Mouse (Mus musculus): ENCODE measurements around the gene Myo3b. TPM values are rescaled to one million over a fixed set of nuclear protein-coding genes. Genes with fewer than 3 reads are reported as not detected.

Gene Myo3b
- polyA plus RNA-seq, 1 experiment from 2014 or later = 0.43 TPM

DNA sequence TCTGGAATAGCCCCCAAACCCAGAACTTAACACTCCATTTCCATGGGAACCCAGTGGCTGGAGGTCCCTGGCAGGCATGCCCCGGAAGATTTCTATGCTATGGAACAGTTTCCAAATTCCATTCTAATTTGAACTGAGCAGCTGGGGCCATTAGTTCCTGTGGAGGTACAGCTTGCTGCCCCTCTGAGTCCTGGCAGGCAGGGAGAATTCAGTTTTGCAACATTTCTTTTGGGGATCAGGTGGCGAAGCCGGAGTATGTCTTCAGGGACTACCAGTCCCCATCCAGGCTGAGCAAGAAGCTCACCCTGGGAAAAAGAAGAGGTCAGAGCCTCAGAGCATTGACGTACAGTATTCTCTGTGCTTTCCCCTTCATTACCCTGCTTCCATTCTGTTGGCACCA lies 94.4 kb downstream of the Myo3b start:
- no peaks in the 10 kb centered on the region for H3K36me3 ChIP-seq (ENCODE audit: control insufficient read depth, insufficient read depth, low read length)
- no peak for ATAC-seq (ENCODE audit: low FRiP score, low TSS enrichment)
- H3K9me3 ChIP-seq (ENCODE audit: control insufficient read depth, low read length) = no peaks in the 10 kb centered on the region
- no peak overlapping the region for H3K4me3 ChIP-seq (replicated peaks; ENCODE audit: low read depth, low read length)
- H3K27me3 ChIP-seq (ENCODE audit: control insufficient read depth, insufficient read depth, low read length) = no peaks in the 10 kb centered on the region
- 71% methylated on average over 4 of the region's 4 CpGs for WGBS
- H3K27ac ChIP-seq (replicated peaks; ENCODE audit: low read depth, low read length) = no peak overlapping the region
- 0 out of 2 replicates have a peak, but pooled peaks cover 3% of the 10 kb centered on the region for H3K4me1 ChIP-seq (ENCODE audit: control insufficient read depth, insufficient read depth, low read length)
- DNase-seq = no peak
- no peak overlapping the region for H3K9ac ChIP-seq (replicated peaks; ENCODE audit: low read length)
- no peak overlapping the region for H3K4me2 ChIP-seq (ENCODE audit: low read length)

DNA sequence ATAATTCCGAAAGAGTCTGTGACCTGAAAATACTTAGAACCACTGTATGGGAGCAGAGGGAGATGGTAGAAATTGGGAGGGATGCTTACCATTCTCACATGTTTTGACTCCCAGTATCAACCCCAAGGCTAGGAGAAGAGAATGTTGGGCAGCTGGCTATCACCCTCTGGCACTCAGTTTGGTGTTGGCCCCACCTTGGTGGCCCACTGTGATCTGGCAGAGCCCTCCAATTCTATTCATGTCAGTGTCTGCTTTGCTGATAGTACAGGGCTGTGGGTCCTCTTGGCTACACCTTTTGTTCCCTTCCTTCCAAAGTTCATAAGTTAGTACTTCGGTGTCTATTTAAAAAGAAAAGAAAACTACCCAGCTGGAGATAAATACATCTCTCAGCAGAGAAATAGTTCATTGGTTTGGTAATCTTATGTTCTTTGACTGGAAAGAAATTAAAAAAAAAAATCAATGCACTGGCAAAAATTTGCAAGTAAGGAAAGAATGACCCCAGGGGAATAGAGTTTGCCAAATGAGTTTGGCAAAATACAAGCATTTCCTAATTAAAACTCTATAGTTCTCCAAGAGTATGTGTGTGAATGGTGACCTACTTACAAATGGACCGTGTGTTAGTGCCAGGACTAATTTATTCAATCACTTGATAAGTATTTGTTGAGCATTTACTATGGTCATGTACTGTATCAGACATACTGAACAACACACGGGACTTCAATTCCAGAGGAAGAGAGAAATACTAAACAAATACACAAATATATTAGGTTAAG lies 98.5 kb downstream of the Myo3b start:
- H3K4me2 ChIP-seq (ENCODE audit: low read length) = no peak overlapping the region
- no peaks in the 10 kb centered on the region for H3K9me3 ChIP-seq (ENCODE audit: control insufficient read depth, low read length)
- H3K4me1 ChIP-seq (ENCODE audit: control insufficient read depth, insufficient read depth, low read length) = no peaks in the 10 kb centered on the region
- H3K9ac ChIP-seq (replicated peaks; ENCODE audit: low read length) = no peak overlapping the region
- no peaks in the 10 kb centered on the region for H3K36me3 ChIP-seq (ENCODE audit: control insufficient read depth, insufficient read depth, low read length)
- H3K27me3 ChIP-seq (ENCODE audit: control insufficient read depth, insufficient read depth, low read length) = no peaks in the 10 kb centered on the region
- H3K27ac ChIP-seq (replicated peaks; ENCODE audit: low read depth, low read length) = no peak overlapping the region
- H3K4me3 ChIP-seq (replicated peaks; ENCODE audit: low read depth, low read length) = no peak overlapping the region
- 92% methylated on average over 4 of the region's 4 CpGs for WGBS
- ATAC-seq (ENCODE audit: low FRiP score, low TSS enrichment) = no peak
- DNase-seq = no peak

DNA sequence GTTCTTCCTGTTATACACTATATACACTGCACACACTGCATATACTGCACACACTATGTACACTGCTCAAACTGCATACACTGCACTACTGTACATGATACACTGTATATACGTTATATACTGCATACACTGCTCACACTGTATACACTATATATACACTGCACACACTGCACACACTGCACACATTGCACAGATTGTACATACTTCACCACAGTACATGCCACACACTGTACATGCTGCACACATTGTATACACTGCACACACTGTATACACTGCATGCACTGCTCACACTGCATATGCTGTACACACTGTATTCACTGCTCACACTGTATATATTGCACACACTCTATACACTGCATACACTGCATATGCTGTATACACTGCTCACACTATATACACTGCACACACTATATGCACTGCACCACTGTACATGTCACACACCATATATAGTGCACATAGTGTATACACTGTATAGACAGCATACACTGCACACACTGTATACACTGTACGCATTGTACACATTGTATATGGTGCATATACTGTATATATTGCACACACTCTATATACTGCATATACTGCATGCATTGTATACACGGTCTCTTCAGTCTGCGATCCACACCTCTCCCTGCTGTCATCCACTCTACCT lies 104.7 kb downstream of the Myo3b start:
- WGBS = 93% methylated on average over 4 of the region's 4 CpGs
- Histone ChIP-seq H3K9ac (replicated peaks; ENCODE audit: low read length) (no peak overlapping the region), H3K27me3 (ENCODE audit: control insufficient read depth, insufficient read depth, low read length) (no peaks in the 10 kb centered on the region), H3K9me3 (ENCODE audit: control insufficient read depth, low read length) (no peaks in the 10 kb centered on the region), H3K27ac (replicated peaks; ENCODE audit: low read depth, low read length) (no peak overlapping the region), H3K36me3 (ENCODE audit: control insufficient read depth, insufficient read depth, low read length) (no peaks in the 10 kb centered on the region), H3K4me2 (ENCODE audit: low read length) (no peak overlapping the region), H3K4me1 (ENCODE audit: control insufficient read depth, insufficient read depth, low read length) (no peaks in the 10 kb centered on the region), H3K4me3 (replicated peaks; ENCODE audit: low read depth, low read length) (no peak overlapping the region)
- no peak for DNase-seq
- ATAC-seq (ENCODE audit: low FRiP score, low TSS enrichment) = no peak

DNA sequence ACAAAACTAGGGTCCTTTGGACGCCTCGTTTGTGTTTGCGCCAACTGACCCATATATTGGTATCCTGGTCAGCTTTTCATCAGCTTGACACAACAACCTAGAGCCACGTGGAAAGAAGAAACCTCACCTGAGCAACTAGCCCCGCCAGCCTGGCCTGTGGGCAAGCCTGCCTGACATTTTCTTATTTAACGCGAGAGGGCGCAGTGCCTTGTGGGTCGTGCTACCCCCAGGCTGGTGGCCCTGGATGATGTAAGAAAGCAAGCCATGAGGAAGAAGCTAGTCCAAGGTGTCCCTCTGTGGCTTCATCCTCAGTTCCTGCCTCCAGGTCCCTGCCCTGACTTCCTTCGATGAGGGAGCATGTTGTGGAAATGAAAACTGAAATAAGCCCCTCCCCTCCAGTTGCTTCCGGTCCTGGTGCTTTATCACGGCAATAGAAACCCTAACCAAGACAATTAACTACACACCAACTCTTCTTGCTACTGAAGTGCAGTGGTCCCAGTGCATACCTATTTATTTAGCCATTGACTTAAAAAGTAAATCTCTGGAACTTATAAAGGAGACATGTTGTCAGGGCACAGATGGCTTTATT lies 108.2 kb downstream of the Myo3b start:
- H3K36me3 ChIP-seq (ENCODE audit: control insufficient read depth, insufficient read depth, low read length) = no peaks in the 10 kb centered on the region
- H3K4me2 ChIP-seq (ENCODE audit: low read length) = no peak overlapping the region
- no peaks in the 10 kb centered on the region for H3K4me1 ChIP-seq (ENCODE audit: control insufficient read depth, insufficient read depth, low read length)
- no peak for ATAC-seq (ENCODE audit: low FRiP score, low TSS enrichment)
- no peaks in the 10 kb centered on the region for H3K27me3 ChIP-seq (ENCODE audit: control insufficient read depth, insufficient read depth, low read length)
- H3K9ac ChIP-seq (replicated peaks; ENCODE audit: low read length) = no peak overlapping the region
- no peak for DNase-seq
- H3K4me3 ChIP-seq (replicated peaks; ENCODE audit: low read depth, low read length) = no peak overlapping the region
- H3K27ac ChIP-seq (replicated peaks; ENCODE audit: low read depth, low read length) = no peak overlapping the region
- H3K9me3 ChIP-seq (ENCODE audit: control insufficient read depth, low read length) = no peaks in the 10 kb centered on the region
- WGBS = 55% methylated on average over 12 of the region's 12 CpGs

DNA sequence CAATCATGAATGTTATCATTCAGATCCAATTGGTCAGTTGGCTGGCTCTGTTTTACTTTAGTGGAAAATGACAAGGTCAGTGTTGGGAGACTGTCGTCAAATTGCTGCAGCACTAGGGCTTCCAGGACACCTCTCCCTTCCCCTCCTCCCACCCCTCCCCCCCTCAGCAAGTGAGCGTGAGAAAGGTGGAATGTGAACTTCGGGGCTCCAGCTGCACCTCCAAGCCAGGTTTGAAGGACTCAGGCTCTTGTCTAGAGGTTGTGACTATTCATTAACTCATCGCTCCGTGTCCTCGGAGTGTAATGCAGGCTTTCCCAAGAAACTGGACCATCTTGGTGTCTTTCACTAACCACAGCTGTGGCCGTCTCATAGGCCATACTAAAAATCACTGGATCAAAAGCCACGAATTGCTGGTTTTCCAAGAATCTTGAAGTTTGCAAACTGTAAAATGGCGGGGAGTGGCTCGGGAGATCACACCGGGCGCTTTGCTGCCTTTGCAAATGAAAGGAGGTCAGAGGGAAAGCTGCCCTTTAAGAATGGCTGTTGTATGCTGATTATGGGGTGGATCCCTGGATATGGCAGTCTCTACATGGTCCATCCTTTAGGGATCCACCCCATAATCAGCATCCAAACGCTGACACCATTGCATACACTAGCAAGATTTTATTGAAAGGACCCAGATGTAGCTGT lies 110.0 kb downstream of the Myo3b start:
- no peak overlapping the region for H3K27ac ChIP-seq (replicated peaks; ENCODE audit: low read depth, low read length)
- WGBS = 80% methylated on average over 13 of the region's 13 CpGs
- no peaks in the 10 kb centered on the region for H3K36me3 ChIP-seq (ENCODE audit: control insufficient read depth, insufficient read depth, low read length)
- H3K9ac ChIP-seq (replicated peaks; ENCODE audit: low read length) = no peak overlapping the region
- no peak overlapping the region for H3K4me2 ChIP-seq (ENCODE audit: low read length)
- ATAC-seq (ENCODE audit: low FRiP score, low TSS enrichment) = no peak
- H3K27me3 ChIP-seq (ENCODE audit: control insufficient read depth, insufficient read depth, low read length) = no peaks in the 10 kb centered on the region
- no peaks in the 10 kb centered on the region for H3K4me1 ChIP-seq (ENCODE audit: control insufficient read depth, insufficient read depth, low read length)
- DNase-seq = no peak
- H3K9me3 ChIP-seq (ENCODE audit: control insufficient read depth, low read length) = no peaks in the 10 kb centered on the region
- H3K4me3 ChIP-seq (replicated peaks; ENCODE audit: low read depth, low read length) = no peak overlapping the region

DNA sequence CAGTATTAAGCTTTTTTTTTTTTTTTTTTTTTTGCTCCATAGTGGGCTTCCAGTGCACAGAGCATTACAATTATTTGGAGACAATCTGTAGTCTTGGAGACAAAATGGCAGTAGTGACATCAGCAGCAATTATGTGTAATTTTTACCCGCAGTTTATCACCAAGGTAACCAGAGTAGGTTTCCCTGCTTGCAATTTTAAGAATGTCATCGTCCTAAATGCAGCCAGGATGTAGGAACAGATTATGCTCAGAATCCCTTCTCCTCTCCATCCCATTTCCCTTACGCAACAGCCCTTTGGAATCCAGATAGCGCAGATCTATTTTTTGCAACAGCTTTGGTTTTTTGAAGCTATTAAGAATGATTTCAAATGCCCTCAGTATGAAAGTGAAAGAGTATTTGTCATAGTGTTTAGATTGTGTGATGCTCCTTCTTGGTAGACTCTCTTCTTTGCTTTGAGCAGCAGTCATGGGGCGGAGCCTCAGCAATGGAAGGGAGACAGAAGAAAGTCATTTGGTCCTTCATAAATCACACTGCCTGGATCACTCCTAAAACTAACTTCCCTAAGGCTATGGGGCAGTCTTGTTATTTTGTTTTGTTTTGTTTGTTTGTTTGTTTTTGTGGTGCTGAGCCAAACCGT lies 111.6 kb downstream of the Myo3b start:
- Histone ChIP-seq H3K27me3 (ENCODE audit: control insufficient read depth, insufficient read depth, low read length) (no peaks in the 10 kb centered on the region), H3K9me3 (ENCODE audit: control insufficient read depth, low read length) (no peaks in the 10 kb centered on the region), H3K9ac (replicated peaks; ENCODE audit: low read length) (no peak overlapping the region), H3K36me3 (ENCODE audit: control insufficient read depth, insufficient read depth, low read length) (no peaks in the 10 kb centered on the region), H3K27ac (replicated peaks; ENCODE audit: low read depth, low read length) (no peak overlapping the region), H3K4me1 (ENCODE audit: control insufficient read depth, insufficient read depth, low read length) (peaks cover 6% of the 10 kb centered on the region; the same call in 1 of the 2 replicates), H3K4me2 (ENCODE audit: low read length) (no peak overlapping the region), H3K4me3 (replicated peaks; ENCODE audit: low read depth, low read length) (no peak overlapping the region)
- DNase-seq (peak; percentile 28), ATAC-seq (ENCODE audit: low FRiP score, low TSS enrichment) (no peak)
- WGBS = 78% methylated on average over 6 of the region's 6 CpGs

DNA sequence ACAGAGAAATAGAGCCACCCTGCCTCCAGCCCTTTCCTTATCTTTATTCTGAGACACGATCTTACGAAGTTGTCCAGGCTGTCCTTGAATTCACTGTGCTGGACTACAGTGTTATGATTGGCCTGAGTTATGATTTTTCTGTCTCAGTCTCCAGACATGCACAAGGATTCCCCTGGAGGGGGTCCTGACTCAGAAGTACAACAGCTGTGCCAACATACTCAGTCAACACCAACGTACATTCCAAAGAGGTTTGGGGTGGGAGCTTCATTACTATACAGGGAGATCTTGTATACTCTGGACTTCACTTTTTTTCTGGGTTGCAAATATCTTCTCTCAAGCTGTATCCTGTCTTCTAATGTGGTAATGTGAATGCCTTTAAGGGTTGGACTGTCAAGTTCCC lies 113.0 kb downstream of the Myo3b start:
- H3K9me3 ChIP-seq (ENCODE audit: control insufficient read depth, low read length) = no peaks in the 10 kb centered on the region
- H3K4me3 ChIP-seq (replicated peaks; ENCODE audit: low read depth, low read length) = no peak overlapping the region
- no peaks in the 10 kb centered on the region for H3K36me3 ChIP-seq (ENCODE audit: control insufficient read depth, insufficient read depth, low read length)
- DNase-seq (no peak), ATAC-seq (ENCODE audit: low FRiP score, low TSS enrichment) (no peak)
- no peaks in the 10 kb centered on the region for H3K27me3 ChIP-seq (ENCODE audit: control insufficient read depth, insufficient read depth, low read length)
- no peak overlapping the region for H3K27ac ChIP-seq (replicated peaks; ENCODE audit: low read depth, low read length)
- no peak overlapping the region for H3K9ac ChIP-seq (replicated peaks; ENCODE audit: low read length)
- no peak overlapping the region for H3K4me2 ChIP-seq (ENCODE audit: low read length)
- H3K4me1 ChIP-seq (ENCODE audit: control insufficient read depth, insufficient read depth, low read length) = peaks cover 11% of the 10 kb centered on the region
- 90% methylated on average over 3 of the region's 3 CpGs for WGBS

DNA sequence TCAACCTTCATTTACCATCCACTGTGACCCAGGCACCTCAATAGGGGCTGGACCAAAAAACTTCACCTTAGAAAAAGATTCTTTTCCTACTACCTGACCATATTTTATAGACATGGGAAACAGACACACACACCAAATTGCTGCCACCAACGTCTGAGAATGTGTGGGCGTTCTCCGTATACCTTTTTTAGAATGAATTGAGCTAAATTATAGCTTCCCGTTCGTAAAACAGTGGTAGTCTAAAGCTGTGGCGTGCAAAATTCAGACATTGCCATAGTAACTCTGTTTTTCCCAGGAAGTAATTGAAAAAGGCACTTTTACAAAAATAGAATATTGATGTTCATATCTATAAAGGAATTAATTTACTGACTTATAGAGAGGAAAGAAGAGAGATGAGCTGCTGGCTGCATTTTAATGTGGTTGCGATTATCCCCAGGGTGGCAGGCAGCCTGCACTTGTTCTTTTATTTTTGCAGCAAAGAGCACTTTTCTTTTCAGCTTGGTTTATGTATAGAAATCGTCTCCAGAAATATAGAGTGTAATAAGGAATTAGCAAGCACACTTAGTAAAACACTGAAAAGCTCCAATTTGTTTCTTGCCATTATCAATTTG lies 116.4 kb downstream of the Myo3b start:
- Histone ChIP-seq H3K9ac (replicated peaks; ENCODE audit: low read length) (no peak overlapping the region), H3K4me2 (ENCODE audit: low read length) (no peak overlapping the region), H3K36me3 (ENCODE audit: control insufficient read depth, insufficient read depth, low read length) (no peaks in the 10 kb centered on the region), H3K27me3 (ENCODE audit: control insufficient read depth, insufficient read depth, low read length) (no peaks in the 10 kb centered on the region), H3K9me3 (ENCODE audit: control insufficient read depth, low read length) (no peaks in the 10 kb centered on the region), H3K4me3 (replicated peaks; ENCODE audit: low read depth, low read length) (no peak overlapping the region), H3K4me1 (ENCODE audit: control insufficient read depth, insufficient read depth, low read length) (peaks cover 11% of the 10 kb centered on the region), H3K27ac (replicated peaks; ENCODE audit: low read depth, low read length) (peak overlapping the region; percentile 63)
- peak; percentile 46 for DNase-seq
- no peak for ATAC-seq (ENCODE audit: low FRiP score, low TSS enrichment)
- 64% methylated on average over 8 of the region's 8 CpGs for WGBS

All from midbrain, embryonic 14.5 days (tissue).